Mouse (Mus musculus) bone marrow, adult 2 months (tissue): Measurements from ENCODE around the gene Aar2.

Experiments
- CTCF ChIP-seq: fragments of 200-500 bp; IDR thresholded peaks from 2 replicates; pipeline ENCODE4 v1.5.1; 2011; ENCODE audit warnings: low read length, control low read depth; ENCODE audit not compliant: control insufficient read depth, insufficient read depth
- POLR2A ChIP-seq: fragments of 200-500 bp; IDR thresholded peaks from 2 replicates; pipeline ENCODE4 v1.6.1; 2011; ENCODE audit warnings: low read depth, mild to moderate bottlenecking, control low read depth, low read length, borderline replicate concordance; ENCODE audit not compliant: control insufficient read depth

DNA sequence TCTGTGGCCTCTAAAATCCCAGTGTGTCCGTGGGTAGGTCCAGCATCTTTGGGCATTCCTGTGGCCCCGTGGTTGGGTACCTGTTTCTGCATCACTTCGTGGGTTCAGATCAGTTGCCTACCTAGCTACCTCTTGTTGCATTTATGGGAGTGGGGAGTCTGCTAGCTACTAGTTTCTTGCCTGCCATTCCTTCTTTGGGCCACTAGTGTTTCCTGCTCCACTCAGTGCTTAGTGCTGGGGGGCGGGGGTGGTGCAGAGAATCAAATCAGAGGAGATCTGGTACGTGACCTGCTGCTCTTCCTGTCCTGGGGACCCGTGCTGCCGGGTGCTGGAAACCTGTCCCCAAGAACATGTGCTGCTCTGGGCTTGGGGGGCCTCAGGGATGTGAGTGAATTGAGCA lies 69.1 kb downstream of the Aar2 start:
- TF ChIP-seq CTCF (no peak), POLR2A (no peak)
